Mouse (Mus musculus) forebrain, embryonic 11.5 days (tissue): ENCODE measurements around the gene Myo16. TPM values are rescaled to one million over a fixed set of nuclear protein-coding genes. Genes with fewer than 3 reads are reported as not detected.

Experiments used
- ATAC-seq: fragments of 200-750 bp; cut with Nextera tagmentation; replicated peaks from 2 replicates; pipeline ENCODE4 v1.8.0; 2017; ENCODE audit warnings: moderate TSS enrichment; ENCODE audit not compliant: low FRiP score
- DNase-seq: peaks from one replicate; pipeline ENCODE4 v3.0.0-alpha.2; 2017; ENCODE audit warnings: low spot score
- H3K27ac ChIP-seq: fragments of 300-500 bp; sonication (generic); 2 replicates; pipeline ENCODE4 v1.5.1; 2014; ENCODE audit warnings: low read depth, low read length
- H3K27me3 ChIP-seq: fragments of 300-500 bp; sonication (generic); 2 replicates; pipeline ENCODE4 v1.6.1; 2014; ENCODE audit warnings: mild to moderate bottlenecking, low read length, mixed read lengths; ENCODE audit not compliant: control insufficient read depth, insufficient read depth
- H3K36me3 ChIP-seq: fragments of 300-500 bp; sonication (generic); 2 replicates; pipeline ENCODE4 v1.6.1; 2014; ENCODE audit warnings: mild to moderate bottlenecking, low read length, moderate library complexity, mixed read lengths; ENCODE audit not compliant: control insufficient read depth, insufficient read depth
- H3K4me1 ChIP-seq: fragments of 300-500 bp; sonication (generic); replicated peaks from 2 replicates; pipeline ENCODE4 v1.6.1; 2014; ENCODE audit warnings: low read length, mixed read lengths; ENCODE audit not compliant: control insufficient read depth, insufficient read depth
- H3K4me2 ChIP-seq: fragments of 300-500 bp; sonication (generic); 2 replicates; pipeline ENCODE4 v1.6.1; 2014; ENCODE audit warnings: low read depth, mild to moderate bottlenecking, low read length, moderate library complexity, mixed read lengths; ENCODE audit not compliant: severe bottlenecking
- H3K4me3 ChIP-seq: fragments of 300-500 bp; sonication (generic); 2 replicates; pipeline ENCODE4 v1.5.1; 2014; ENCODE audit warnings: low read depth, low read length
- H3K9ac ChIP-seq: fragments of 300-500 bp; sonication (generic); 2 replicates; pipeline ENCODE4 v1.6.1; 2014; ENCODE audit warnings: low read length
- H3K9me3 ChIP-seq: fragments of 300-500 bp; sonication (generic); 2 replicates; pipeline ENCODE4 v1.6.1; 2016; ENCODE audit warnings: low read length, mixed read lengths; ENCODE audit not compliant: control insufficient read depth
- WGBS: fragments of 180-500 bp; shearing (Covaris S2); extraction: QIAGEN DNeasy Blood & Tissue Kit; methylation state at CpG from one replicate; pipeline ENCODE4 v1.1.7; 2014; 5-methylcytosine and 5-hydroxymethylcytosine counted together
- polyA plus RNA-seq: library from polyadenylated mRNA; unstranded; fragments of >200 nt; fragmentation: Nextera tagmentation; extraction: Ambion mirVana; gene quantifications from 2 replicates; pipeline ENCODE4 v1.2.1, GENCODE M21; 2014

Myo16 gene
- polyA plus RNA-seq, 1 experiment from 2014 or later: 1.6 TPM

- no peak overlapping the region for H3K27ac ChIP-seq
- H3K4me1 ChIP-seq: peaks cover 9% of the 10 kb centered on the region; the same call in 1 of the 2 replicates
- H3K27me3 ChIP-seq: no peaks in the 10 kb centered on the region
- no peak overlapping the region for H3K4me3 ChIP-seq
- no peaks in the 10 kb centered on the region for H3K36me3 ChIP-seq
- H3K9ac ChIP-seq: no peak overlapping the region
- 34% methylated on average over 9 of the region's 9 CpGs for WGBS
- ATAC-seq (peak; percentile 55; the same call in 1 of the 2 replicates), DNase-seq (no peak)
- no peaks in the 10 kb centered on the region for H3K9me3 ChIP-seq
- H3K4me2 ChIP-seq: no peak overlapping the region
Observed at GRCm38 (mm10) chr8:10173033-10173747, 19.5 kb downstream of the Myo16 start.

GRCm38 (mm10) chr8:10174201-10174840 is 20.6 kb downstream of the Myo16 start:
- H3K9ac ChIP-seq: no peak overlapping the region
- H3K4me2 ChIP-seq: no peak overlapping the region
- DNase-seq: no peak
- ATAC-seq: no peak
- H3K9me3 ChIP-seq: no peaks in the 10 kb centered on the region
- no peaks in the 10 kb centered on the region for H3K36me3 ChIP-seq
- no peaks in the 10 kb centered on the region for H3K27me3 ChIP-seq
- no peak overlapping the region for H3K27ac ChIP-seq
- WGBS: 68% methylated on average over 5 of the region's 5 CpGs
- H3K4me3 ChIP-seq: no peak overlapping the region
- peaks cover 9% of the 10 kb centered on the region; the same call in 1 of the 2 replicates for H3K4me1 ChIP-seq

- Histone ChIP-seq H3K36me3 (no peaks in the 10 kb centered on the region), H3K4me2 (no peak overlapping the region), H3K4me3 (no peak overlapping the region), H3K9ac (no peak overlapping the region), H3K9me3 (no peaks in the 10 kb centered on the region), H3K4me1 (peaks cover 9% of the 10 kb centered on the region; the same call in 1 of the 2 replicates), H3K27me3 (no peaks in the 10 kb centered on the region), H3K27ac (no peak overlapping the region)
- WGBS: 85% methylated on average over 7 of the region's 7 CpGs
- no peak for DNase-seq
- ATAC-seq: no peak
Observed at GRCm38 (mm10) chr8:10174841-10175680, 21.4 kb downstream of the Myo16 start.

- H3K36me3 ChIP-seq: no peaks in the 10 kb centered on the region
- no peak overlapping the region for H3K27ac ChIP-seq
- no peak overlapping the region for H3K4me3 ChIP-seq
- no peak overlapping the region for H3K9ac ChIP-seq
- ATAC-seq (no peak), DNase-seq (no peak)
- no peak overlapping the region for H3K4me2 ChIP-seq
- H3K4me1 ChIP-seq: peaks cover 9% of the 10 kb centered on the region; the same call in 1 of the 2 replicates
- WGBS: 76% methylated on average over 4 of the region's 4 CpGs
- H3K27me3 ChIP-seq: no peaks in the 10 kb centered on the region
- no peaks in the 10 kb centered on the region for H3K9me3 ChIP-seq
Observed at GRCm38 (mm10) chr8:10175976-10176375, 22.3 kb downstream of the Myo16 start.

GRCm38 (mm10) chr8:10177131-10177530 is 23.4 kb downstream of the Myo16 start:
- ATAC-seq: no peak
- Histone ChIP-seq H3K27me3 (no peaks in the 10 kb centered on the region), H3K4me2 (no peak overlapping the region), H3K36me3 (no peaks in the 10 kb centered on the region), H3K9me3 (no peaks in the 10 kb centered on the region), H3K9ac (no peak overlapping the region), H3K4me1 (peaks cover 9% of the 10 kb centered on the region; the same call in 1 of the 2 replicates), H3K27ac (no peak overlapping the region), H3K4me3 (no peak overlapping the region)
- DNase-seq: no peak
- WGBS: 61% methylated on average over 4 of the region's 4 CpGs

- Histone ChIP-seq H3K27me3 (no peaks in the 10 kb centered on the region), H3K4me1 (0 out of 2 replicates have a peak, but pooled peaks cover 2% of the 10 kb centered on the region), H3K4me2 (no peak overlapping the region), H3K4me3 (no peak overlapping the region), H3K9ac (no peak overlapping the region), H3K36me3 (no peaks in the 10 kb centered on the region), H3K27ac (no peak overlapping the region), H3K9me3 (no peaks in the 10 kb centered on the region)
- DNase-seq (no peak), ATAC-seq (no peak)
Observed at GRCm38 (mm10) chr8:10178986-10179385, 25.3 kb downstream of the Myo16 start.

- 89% methylated on average over 6 of the region's 6 CpGs for WGBS
- no peak overlapping the region for H3K4me3 ChIP-seq
Observed at GRCm38 (mm10) chr8:10190607-10191006, 36.9 kb downstream of the Myo16 start.

GRCm38 (mm10) chr8:10198164-10198563 is 44.5 kb downstream of the Myo16 start:
- DNase-seq: no peak

More at GRCm38 (mm10) chr8:10190607-10191006, 36.9 kb downstream of the Myo16 start:
- Histone ChIP-seq H3K9ac (no peak overlapping the region), H3K4me1 (no peaks in the 10 kb centered on the region), H3K9me3 (no peaks in the 10 kb centered on the region; the same call in 1 of the 2 replicates), H3K36me3 (no peaks in the 10 kb centered on the region), H3K27me3 (no peaks in the 10 kb centered on the region), H3K4me2 (no peak overlapping the region), H3K27ac (no peak overlapping the region)
- no peak for ATAC-seq
- no peak for DNase-seq

More at GRCm38 (mm10) chr8:10198164-10198563, 44.5 kb downstream of the Myo16 start:
- Histone ChIP-seq H3K9ac (no peak overlapping the region), H3K4me1 (no peaks in the 10 kb centered on the region), H3K9me3 (no peaks in the 10 kb centered on the region), H3K36me3 (no peaks in the 10 kb centered on the region), H3K27ac (no peak overlapping the region), H3K4me2 (no peak overlapping the region), H3K4me3 (no peak overlapping the region), H3K27me3 (no peaks in the 10 kb centered on the region)
- peak; percentile 84 for ATAC-seq
- 48% methylated on average over 7 of the region's 7 CpGs for WGBS
